Mouse (Mus musculus) adrenal gland, adult 18-20 months (tissue): ENCODE measurements around the gene Cox11. TPM values are rescaled to one million over a fixed set of nuclear protein-coding genes. Genes with fewer than 3 reads are reported as not detected.

Source experiments
- DNase-seq, 2 experiments: peaks; one replicate each; pipeline ENCODE4 v3.0.0; 2021 to 2022; ENCODE audit warnings: low spot score in 2 of 2
- long read RNA-seq, 2 experiments: library from polyadenylated mRNA; stranded (forward); transcript quantifications; one replicate each; pipeline ENCODE4 v2.0.0; 2021
- total RNA-seq, 2 experiments: library from RNA; stranded (reverse); gene quantifications; 1 replicate in 1 of 2; 2 replicates in 1 of 2; pipeline ENCODE4 v1.2.3; 2021

Gene Cox11
- 10 to 100 TPM; 16.2 to 19.6 TPM for total RNA-seq
- long read RNA-seq, experiment 1, transcript Cox11-201 (4 exons, 1,224 nt) = major isoform, 9 of 12 reads
- long read RNA-seq, experiment 1, partial matches to known transcripts = 0 of 12 reads
- long read RNA-seq, experiment 1, other reads (novel, unspliced or antisense) = 3 of 12 reads
- long read RNA-seq, experiment 2, transcript Cox11-201 (4 exons, 1,224 nt) = major isoform, 25 of 28 reads
- long read RNA-seq, experiment 2, partial matches to known transcripts = 0 of 28 reads
- long read RNA-seq, experiment 2, other reads (novel, unspliced or antisense) = 3 of 28 reads

DNA sequence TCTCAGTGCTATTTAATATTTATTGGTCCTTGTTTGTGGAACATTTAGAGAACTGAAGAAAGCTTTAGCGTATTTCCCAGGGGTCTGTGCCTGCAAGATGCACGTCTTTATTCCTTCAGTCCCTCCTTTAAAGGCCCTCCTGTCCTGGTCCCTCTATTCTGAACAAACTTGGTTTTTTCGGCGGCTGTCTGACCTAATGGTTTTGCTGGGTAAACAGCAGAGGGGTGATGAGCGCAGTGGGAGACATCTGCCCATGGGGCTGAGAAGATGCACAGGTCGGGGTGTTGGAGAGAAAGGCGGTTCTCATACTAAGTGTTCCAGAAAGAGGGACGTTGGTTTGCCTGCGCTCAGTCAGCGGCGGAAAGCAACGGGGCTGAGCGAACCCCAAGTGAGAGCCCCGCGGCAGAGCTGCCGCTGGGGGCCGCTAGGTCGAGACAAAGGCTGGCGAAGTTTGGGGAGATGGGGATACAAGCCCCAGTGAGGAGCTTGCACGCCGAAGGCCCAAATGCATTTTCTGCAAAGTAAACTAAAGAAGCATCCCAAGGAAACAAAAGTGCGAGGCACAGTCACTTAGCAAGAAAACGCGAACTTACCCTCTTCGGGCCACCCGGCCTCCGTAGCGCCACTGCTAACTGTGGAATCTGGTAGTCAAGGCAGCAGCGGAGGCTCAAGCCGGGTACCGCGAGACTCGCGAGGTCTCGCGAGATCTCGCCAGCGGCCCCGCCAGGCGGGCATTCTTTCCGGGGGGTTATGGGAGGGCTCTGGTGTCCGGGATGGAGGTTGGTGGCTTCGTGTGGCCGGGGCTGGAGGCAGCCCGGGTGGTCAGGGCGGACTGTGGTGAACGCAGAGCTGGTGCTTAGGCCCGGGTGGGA is at the start of gene Cox11, which contains the start of gene Stxbp4:
Gene Cox11 (plus strand): TSS at position 734 of the 872 bp plus-strand sequence.
Gene Stxbp4 (minus strand): TSS at position 645 of the 872 bp plus-strand sequence.
- DNase-seq = peak; percentile 87 to 93

DNA sequence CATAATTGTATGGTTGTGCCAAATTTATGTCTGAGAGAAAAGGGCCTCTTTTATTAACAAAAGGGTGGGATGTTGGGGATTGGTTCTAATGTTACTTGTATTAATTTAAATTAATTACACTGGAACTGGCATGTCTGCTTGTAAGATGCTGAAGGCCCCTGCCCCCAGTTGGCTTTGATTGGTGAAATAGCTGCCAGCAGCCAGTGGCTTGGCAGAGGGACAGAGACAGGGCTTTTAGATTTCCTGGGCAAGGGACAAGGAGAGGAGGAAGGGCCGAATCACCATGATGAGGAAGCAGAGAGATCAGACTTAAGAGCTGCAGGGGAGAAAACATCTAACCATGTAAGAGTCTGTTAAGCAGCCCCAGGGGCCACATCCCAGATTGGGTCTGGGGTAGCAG is 47.0 kb upstream of the Cox11 start:
- no peak for DNase-seq

DNA sequence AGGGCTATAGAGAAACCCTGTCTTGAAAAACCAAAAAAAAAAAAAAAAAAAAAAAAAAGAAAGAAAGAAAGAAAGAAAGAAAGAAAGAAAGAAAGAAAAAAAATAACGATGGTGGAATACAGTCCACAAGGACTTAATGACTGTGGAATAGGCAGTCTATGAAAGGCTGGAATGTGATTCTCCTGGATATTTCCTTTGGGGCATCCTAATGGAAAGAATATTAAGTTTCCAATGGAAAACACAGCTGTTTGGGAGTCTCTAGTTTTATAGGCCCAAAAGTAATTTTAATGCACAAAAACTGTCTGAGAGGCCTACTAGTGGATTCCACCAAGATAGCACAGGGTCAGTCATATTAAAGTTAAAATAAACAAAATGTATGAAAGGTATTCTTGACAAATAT is 42.1 kb upstream of the Cox11 start:
- no peak for DNase-seq

DNA sequence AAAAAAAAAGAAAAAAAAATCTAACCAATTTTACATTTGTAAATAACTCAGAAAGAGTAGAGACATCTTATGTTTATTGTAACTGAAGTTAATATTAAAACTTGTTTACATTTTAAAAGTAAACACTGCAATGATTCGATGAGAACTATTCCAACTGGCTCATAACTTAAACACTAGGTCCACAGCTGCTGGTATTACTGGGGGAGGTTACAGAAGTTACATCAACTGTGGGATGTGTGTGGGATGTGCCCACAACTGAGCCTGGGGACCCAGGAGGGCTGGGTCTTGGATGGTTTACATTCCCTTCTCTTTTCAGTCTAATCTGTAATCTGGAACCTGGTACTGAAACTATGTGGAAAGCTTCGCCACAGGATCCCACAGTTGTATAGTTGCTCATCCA is 34.9 kb upstream of the Cox11 start:
- no peak for DNase-seq

DNA sequence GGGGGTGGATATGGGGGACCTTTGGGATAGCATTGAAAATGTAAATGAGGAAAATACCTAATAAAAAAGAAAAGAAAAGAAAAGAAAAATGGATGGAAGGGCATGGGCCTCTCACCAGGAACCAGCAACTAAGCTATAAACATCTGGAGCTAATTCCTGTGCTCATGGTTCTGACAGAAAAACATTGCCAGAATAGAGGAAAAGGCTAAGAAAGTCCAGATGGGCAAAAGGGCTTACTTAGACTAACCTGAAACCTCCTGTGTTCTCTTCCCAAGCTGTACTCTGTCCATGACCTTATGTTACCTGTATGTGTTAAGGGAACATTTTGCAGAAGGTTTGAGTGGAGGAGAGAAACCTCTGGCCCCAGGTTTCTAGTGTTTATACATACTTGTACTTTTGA is 25.9 kb upstream of the Cox11 start:
- DNase-seq = no peak

DNA sequence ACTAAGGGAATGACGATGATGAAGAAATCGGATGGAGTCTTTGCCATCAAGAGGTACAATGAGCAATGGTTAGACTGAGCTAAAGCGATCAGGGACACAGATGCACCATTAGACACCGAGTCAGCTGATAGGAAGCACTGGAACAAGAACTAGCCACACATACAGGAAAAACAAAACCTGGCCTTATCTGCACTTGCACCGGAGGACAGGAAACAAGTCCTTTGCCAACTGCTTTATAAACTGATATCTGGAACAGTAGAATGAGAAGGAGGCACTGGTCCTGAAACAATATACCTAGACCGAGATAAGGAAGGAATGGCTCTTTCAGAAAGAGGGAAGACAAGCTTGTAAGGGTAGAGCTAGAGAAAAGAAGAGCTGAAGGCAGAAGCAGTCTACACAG is 23.2 kb upstream of the Cox11 start:
- no peak for DNase-seq

DNA sequence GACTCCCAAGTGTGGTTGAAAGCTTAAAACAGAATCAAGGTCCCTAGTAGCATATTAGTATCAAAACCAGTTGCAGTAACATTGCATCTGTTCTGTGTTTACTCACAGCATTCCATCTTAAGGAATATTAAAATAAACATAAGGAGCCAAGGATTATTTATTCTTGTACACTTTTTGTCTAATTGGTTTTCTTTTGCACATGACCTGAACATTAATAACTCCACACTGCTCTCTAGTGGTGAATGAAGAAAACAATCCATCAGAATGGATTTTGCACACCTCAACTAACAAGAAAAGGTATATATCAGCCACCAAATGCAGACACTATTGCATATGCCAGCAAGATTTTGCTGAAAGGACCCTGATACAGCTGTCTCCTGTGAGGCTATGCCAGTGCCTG is 21.5 kb upstream of the Cox11 start:
- DNase-seq = no peak

DNA sequence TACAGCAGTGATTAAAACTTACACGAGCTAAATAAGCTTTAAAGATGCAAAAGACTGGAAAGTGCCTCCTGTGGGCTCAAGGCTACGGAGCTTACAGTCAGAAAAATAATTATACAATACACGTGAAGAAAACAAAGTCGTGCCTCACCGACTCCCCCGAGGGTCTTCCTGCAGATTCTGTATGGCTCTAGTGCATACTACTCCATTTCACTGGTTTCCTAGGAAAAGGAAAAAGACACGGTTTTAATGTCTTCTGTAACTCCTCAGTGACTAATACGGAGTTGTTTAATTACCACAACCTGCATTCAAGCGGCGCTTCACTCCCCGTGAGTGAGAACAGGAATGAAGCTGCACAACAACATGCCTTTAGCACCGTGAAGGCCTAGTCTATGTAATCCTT is 15.9 kb upstream of the Cox11 start:
- DNase-seq = no peak

DNA sequence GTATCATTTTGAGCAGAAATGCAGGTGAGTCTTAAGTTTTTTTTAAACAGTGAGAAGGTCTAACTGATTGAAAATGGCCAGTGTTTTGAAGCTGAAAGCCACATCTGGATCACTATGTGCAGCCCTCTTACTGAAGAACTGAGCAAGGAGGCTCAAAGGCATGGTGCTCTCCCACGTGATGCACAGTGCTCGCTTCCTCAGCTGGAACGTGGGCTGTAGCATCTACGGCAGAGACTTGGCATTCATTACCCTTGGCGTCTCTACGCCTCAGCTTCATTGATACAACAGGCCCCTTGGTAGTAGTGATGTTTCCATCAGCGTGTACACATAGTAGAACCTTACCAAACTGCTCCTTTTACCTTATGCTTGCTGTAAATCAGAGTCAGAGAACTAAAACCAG is 15.5 kb upstream of the Cox11 start:
- DNase-seq = no peak

DNA sequence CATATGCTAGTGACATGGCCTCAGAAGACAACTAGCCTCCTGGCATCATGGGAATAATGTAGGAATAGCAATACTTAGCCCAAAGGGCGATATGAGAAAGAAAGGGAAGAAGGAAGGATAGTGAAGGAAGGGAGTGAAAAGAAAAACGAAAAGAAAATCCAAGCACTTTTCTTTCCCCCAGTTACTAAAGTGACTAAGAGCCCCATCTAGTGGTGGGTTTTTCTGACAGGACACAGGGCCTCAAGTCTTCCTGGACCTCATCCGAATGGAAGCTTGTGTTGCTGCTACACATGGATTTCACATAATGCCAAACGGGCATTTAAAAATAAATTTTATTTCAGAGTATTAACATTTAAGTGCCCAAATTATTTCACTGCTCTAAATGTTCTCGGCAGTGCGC is 14.5 kb upstream of the Cox11 start:
- peak in 1 of 2 experiments; percentile 19 for DNase-seq

DNA sequence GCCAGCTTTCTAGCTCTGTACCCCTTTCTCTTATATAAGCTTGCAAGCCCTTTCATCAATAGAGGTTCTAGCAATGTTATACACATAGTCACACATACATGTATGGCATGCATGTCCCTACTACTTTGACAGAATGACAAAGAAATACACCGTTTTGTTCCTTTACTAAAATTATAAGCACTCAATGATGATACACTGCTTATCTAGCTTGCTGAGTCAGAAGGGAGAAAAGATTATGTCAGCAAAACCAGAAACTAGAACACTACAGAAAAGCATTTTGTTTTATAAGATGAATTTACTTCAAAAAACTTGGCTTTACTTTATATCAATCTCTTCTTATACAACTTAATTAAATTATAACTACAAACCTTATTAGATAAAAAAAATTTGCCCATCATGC is 12.8 kb upstream of the Cox11 start:
- DNase-seq = no peak

DNA sequence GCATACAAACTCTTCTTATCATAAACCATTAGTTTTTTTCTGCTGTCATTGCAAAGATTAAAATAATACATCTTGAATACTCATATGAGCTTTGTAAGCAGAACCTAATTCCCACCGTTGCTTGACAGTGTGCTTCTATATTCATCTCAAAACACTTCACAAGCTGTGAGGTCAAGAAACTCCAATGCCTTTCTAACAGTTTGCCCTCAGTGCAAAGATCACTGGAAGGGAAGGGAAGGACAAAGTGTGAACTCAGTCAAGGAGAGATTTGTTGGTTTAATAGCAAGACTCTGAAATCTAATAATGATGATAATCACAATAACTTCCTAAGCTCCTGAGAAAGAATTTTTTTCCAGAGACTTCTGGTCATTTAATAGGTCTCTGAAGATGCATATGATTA is 10.2 kb upstream of the Cox11 start:
- DNase-seq = no peak

DNA sequence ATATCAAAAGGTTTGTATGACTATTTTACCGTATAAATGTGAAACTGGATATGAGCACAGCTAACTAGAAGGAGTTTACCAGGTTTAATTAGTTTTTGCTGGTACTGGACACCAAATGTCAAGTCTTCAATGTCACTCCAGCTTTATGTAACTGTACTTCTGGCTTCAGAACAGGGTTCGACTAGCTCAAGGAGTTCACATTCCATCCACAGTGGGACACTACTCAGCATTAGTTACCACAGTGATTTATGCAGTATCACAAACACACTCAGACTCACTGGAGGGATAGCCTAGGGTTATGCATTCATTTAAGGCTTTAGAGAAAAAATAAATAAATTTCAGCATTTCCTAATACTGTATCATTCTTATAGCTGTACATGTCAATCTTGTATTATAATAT is 5.5 kb upstream of the Cox11 start:
- DNase-seq = no peak

DNA sequence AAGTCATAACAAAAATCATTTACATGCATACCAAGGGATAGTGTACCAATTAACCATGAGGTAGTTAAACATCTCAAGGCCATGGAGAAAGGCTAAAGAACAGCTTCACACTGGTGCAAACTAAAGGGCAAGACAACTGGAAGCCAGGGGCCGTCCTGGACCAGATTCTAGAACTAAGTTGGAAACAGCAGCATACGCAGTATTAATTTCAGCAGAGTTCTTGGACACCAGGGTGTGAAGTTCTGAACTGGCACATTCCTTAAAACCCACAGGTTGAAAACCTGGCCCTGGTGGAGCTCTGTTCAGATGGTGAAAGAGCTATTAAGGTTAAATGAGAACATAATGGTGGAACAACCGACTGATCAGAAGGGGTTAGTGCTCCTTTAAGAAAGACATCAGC is 3.3 kb upstream of the Cox11 start:
- DNase-seq = no peak

DNA sequence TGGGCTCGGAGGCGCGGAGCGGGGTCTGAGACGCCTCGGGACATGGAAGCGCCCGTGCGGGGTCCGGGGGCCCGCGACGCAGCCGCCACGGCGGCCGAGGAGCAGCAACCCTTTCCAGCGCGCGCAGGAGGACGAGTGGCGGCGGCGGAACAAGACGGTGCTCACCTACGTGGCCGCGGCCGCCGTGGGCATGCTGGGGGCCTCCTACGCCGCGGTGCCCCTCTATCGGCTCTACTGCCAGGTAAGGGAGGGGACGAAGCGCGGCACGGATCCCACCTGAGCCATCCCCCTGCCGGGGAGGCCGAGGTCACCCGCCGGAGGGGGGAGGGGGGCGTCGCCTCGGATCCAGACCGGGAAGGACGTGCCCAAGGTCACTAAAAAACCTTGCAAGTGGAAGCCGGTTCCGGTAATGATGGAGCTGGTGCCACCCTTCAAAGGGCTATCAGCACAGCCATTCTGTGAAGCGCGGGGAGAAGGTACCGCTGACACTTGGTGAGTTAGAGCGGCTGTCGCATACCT is 398 bp downstream of the Cox11 start:
- peak; percentile 48 to 61 for DNase-seq

DNA sequence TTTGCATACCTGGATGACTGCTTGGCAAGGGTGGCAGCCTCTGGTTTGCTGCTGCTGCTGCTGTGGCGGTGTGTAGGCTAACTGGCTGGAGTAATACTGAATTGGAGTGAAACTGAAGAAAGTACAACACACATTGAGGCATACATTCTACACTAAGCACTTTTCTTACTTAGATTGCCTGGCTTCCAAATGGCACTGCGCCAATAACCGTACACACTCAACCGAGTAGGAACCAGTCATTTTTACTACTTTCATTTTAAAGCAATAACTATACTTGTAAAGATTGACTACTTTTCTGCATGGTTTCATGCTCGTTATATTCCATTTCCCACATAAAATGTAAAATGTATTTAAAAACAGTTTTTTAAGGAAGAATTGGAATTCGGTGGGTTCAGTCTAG is 11.8 kb downstream of the Cox11 start:
- DNase-seq = no peak

DNA sequence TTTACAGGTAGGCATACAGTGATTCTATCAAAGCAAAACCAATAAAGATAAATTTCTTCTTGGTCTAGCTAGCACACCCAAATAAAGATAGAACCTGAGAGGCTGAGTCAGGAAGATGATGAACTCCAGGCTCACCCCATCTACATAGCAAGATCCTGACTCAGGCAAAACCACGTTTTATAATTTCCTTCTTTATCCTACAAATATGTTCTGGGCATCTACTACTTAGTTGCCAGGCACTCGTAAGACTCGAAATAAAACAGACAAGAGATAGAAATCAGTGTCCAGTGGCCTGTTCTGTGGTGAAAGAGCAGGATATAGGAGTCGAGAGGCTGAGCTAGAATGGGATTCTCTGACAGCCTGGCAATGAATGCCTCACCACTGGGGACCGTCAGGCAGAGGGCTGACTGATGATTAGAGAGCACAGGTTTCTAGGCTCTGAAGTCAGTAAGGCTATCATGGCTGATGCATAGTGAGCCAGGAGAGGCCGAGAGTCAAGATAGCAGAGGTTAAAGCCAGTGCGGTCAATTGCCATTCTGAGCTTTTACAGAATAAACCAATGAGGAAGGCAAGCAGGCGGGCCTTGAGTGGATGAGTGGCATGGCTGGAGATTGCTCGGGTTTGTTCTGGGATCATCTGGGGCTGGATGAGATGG is 12.4 kb downstream of the Cox11 start:
- no peak for DNase-seq

DNA sequence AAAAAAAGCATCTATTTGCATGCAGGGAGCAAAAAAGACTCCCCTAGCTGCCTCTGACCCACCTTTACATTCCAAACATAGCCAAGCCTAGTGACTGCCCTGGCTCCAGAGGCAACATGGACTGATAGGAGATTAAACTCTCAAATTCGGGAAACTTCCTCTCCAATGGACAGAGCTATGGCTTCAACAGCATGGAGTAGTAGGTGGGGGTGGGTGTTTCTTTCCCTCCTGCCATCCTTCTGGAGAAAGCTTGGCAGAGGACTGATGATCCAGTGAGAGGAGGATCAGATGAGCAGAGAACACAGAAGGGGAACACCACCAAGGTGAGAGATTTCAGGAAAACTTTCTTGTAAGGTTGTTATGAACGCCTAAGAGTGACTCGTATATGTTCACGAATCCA is 14.6 kb downstream of the Cox11 start:
- no peak for DNase-seq

DNA sequence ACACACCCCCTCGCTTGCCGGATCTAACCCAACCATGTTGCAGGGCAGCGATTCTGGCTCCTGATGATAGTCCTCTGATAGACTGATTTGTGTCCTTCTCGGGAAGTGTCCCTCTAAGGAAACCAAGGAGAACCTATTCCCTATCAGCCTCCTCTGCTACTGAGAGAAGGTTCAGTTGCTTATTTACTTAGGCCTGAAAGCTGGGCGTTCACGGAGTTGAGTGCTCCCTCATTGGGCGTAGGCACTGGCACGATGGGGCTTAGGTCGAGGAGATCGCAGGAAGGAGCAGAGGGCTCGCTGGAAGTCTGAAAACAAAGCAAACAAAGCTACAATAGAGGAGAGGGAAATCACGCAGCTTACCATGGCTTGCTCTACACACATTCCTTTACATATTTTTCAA is 19.6 kb downstream of the Cox11 start:
- no peak for DNase-seq

DNA sequence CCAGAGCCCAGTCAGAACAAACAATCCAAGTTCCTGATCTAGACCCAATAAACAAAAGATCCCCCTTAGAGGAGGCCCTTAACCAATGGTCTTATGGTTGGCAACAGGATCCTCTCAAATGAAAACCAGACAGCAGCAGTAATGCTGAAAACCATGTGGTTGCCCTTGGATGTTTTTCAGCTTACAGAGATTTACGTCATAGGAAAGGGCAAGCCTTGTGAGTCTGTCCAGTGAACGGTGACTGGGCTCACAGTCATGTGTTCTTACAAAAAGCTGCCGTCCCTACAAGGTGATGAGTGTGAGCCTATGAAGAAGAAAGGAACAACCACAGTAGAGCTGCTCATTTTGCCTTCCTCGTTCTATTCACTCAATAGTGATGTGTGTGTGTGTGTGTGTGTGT is 22.7 kb downstream of the Cox11 start:
- peak in 1 of 2 experiments; percentile 29 for DNase-seq

DNA sequence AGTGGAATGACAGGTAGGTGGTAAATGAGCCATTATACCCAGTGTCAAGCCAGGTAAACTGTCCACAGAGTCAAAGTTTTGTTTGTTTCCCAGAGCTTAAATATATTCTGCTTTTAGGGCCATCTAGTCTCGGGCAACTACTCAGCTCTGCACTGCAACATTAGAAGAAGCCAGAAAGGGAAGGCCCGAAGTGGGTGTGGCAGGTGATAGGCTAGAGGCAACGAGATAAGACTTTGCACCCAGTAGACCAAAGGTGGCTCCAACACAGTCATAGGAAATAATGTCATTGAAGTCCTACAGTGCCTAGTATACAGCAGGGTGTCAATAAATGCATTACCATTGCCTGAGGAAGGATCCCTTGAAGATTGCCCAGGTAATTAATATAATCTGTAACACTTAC is 25.1 kb downstream of the Cox11 start:
- no peak for DNase-seq
